Mouse (Mus musculus) liver, embryonic 16.5 days (tissue): ENCODE data around the gene Rita1. TPM values are rescaled to one million over a fixed set of nuclear protein-coding genes. Genes with fewer than 3 reads are reported as not detected.
A peak's percentile ranks its signal among the peaks of the same experiment; 100 is the strongest.

ENCODE experiments used
- ATAC-seq: fragments of 200-750 bp; cut with Nextera tagmentation; 2 replicates; pipeline ENCODE4 v1.8.0; 2017; ENCODE audit warnings: low read depth, mild to moderate bottlenecking, moderate number of reproducible peaks, moderate library complexity
- H3K27ac ChIP-seq: fragments of 300-500 bp; sonication (generic); 2 replicates; pipeline ENCODE4 v1.5.1; 2014; ENCODE audit warnings: mild to moderate bottlenecking, low read length
- H3K27me3 ChIP-seq: fragments of 300-500 bp; sonication (generic); 2 replicates; pipeline ENCODE4 v1.6.1; 2014; ENCODE audit warnings: low read depth, low read length, mixed read lengths; ENCODE audit not compliant: control insufficient read depth, insufficient read depth
- H3K36me3 ChIP-seq: fragments of 300-500 bp; sonication (generic); 2 replicates; pipeline ENCODE4 v1.6.1; 2014; ENCODE audit warnings: mild to moderate bottlenecking; ENCODE audit not compliant: control insufficient read depth, insufficient read depth
- H3K4me1 ChIP-seq: fragments of 300-500 bp; sonication (generic); 2 replicates; pipeline ENCODE4 v1.6.1; 2014; ENCODE audit warnings: low read depth, low read length, mixed read lengths; ENCODE audit not compliant: control insufficient read depth
- H3K4me2 ChIP-seq: fragments of 300-500 bp; sonication (generic); 2 replicates; pipeline ENCODE4 v1.6.1; 2014; ENCODE audit warnings: low read depth, low read length, mixed read lengths
- H3K4me3 ChIP-seq: fragments of 300-500 bp; sonication (generic); 2 replicates; pipeline ENCODE4 v1.5.1; 2014; ENCODE audit warnings: low read depth, mild to moderate bottlenecking, low read length
- H3K9ac ChIP-seq: fragments of 300-500 bp; sonication (generic); 2 replicates; pipeline ENCODE4 v1.6.1; 2014; ENCODE audit warnings: low read depth, low read length
- H3K9me3 ChIP-seq: fragments of 300-500 bp; sonication (generic); replicated peaks from 2 replicates; pipeline ENCODE4 v1.6.1; 2016; ENCODE audit warnings: low read length; ENCODE audit not compliant: control insufficient read depth
- WGBS: fragments of 180-500 bp; shearing (Covaris S2); extraction: QIAGEN DNeasy Blood & Tissue Kit; methylation state at CpG from one replicate; pipeline ENCODE4 v1.1.7; 2014; ENCODE audit not compliant: insufficient replicate concordance; 5-methylcytosine and 5-hydroxymethylcytosine counted together
- polyA plus RNA-seq: library from polyadenylated mRNA; unstranded; fragments of >200 nt; fragmentation: Nextera tagmentation; extraction: Ambion mirVana; gene quantifications from 2 replicates; pipeline ENCODE4 v1.2.1, GENCODE M21; 2015

Rita1 gene
- polyA plus RNA-seq, 1 experiment from 2014 or later, result 3.7 TPM

- Histone ChIP-seq H3K4me2 (peak overlapping the region; percentile 56), H3K27ac (peak overlapping the region; percentile 76), H3K4me3 (peak overlapping the region; percentile 40), H3K36me3 (peaks cover 30% of the 10 kb centered on the region), H3K4me1 (peaks cover 41% of the 10 kb centered on the region), H3K9me3 (no peaks in the 10 kb centered on the region), H3K9ac (peak overlapping the region; percentile 35; the same call in 1 of the 2 replicates), H3K27me3 (no peaks in the 10 kb centered on the region)
- ATAC-seq, result peak; percentile 53
- 10% methylated on average over 14 of the region's 14 CpGs for WGBS
These were observed 53.6 kb downstream of the Rita1 start for GRCm38 (mm10) chr5:120558762-120559161.

DNA sequence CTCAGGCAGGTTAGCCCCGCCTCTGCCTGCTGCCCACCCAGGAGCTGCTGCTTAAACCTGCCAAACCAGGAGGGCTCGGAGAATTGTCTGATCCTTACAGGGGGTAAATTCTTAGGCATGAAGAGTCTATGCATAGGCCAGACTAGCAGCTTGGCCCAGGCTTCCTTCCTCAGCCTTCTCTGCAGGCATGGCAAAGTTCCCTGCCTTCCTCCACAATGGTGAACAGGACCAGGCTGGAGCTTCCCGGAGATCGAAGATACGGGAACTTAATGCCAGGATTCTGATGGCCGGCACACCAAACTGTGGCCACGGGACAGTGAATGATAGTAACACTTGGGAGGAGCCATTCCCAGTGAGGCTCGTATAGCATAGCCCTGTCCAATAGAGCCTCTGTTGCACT lies 54.3 kb downstream of the Rita1 start:
- Histone ChIP-seq H3K27me3 (no peaks in the 10 kb centered on the region), H3K9ac (no peak overlapping the region), H3K36me3 (peaks cover 37% of the 10 kb centered on the region), H3K9me3 (no peaks in the 10 kb centered on the region), H3K27ac (no peak overlapping the region; the same call in 1 of the 2 replicates), H3K4me3 (no peak overlapping the region; the same call in 1 of the 2 replicates), H3K4me1 (peaks cover 34% of the 10 kb centered on the region), H3K4me2 (peak overlapping the region; percentile 56)
- ATAC-seq, result no peak
- WGBS, result 74% methylated on average over 8 of the region's 8 CpGs

DNA sequence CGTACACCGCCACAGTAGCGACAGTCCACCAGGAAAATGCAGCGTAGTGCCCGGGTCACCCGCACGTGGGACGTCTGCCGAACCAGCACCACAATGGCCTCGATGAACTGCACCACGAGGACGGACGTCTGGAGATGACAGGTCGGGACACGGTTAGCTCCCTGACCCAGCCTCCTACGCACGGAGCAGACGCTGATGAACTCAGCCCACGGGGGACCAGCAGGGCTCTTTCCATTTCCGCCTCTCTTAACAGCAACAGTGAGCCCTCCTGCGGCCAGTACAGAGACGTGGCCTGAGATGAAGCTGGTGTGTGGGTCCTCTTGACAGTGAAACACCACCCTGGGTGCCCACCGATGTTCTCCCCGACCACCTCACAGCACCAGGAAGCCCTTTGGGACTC lies 56.5 kb downstream of the Rita1 start:
- ATAC-seq, result no peak
- no peaks in the 10 kb centered on the region for H3K27me3 ChIP-seq
- no peaks in the 10 kb centered on the region for H3K9me3 ChIP-seq
- H3K4me2 ChIP-seq, result no peak overlapping the region
- H3K27ac ChIP-seq, result no peak overlapping the region
- no peak overlapping the region for H3K4me3 ChIP-seq
- WGBS, result 88% methylated on average over 24 of the region's 24 CpGs
- no peak overlapping the region for H3K9ac ChIP-seq
- peaks cover 53% of the 10 kb centered on the region for H3K36me3 ChIP-seq
- peaks cover 21% of the 10 kb centered on the region for H3K4me1 ChIP-seq

- Histone ChIP-seq H3K9me3 (no peaks in the 10 kb centered on the region), H3K4me3 (no peak overlapping the region), H3K4me1 (no peaks in the 10 kb centered on the region), H3K27me3 (no peaks in the 10 kb centered on the region), H3K27ac (no peak overlapping the region), H3K36me3 (peaks cover 46% of the 10 kb centered on the region), H3K4me2 (no peak overlapping the region), H3K9ac (no peak overlapping the region)
- ATAC-seq, result no peak
- WGBS, result 86% methylated on average over 5 of the region's 5 CpGs
These were observed 61.7 kb downstream of the Rita1 start for GRCm38 (mm10) chr5:120550673-120551072.

DNA sequence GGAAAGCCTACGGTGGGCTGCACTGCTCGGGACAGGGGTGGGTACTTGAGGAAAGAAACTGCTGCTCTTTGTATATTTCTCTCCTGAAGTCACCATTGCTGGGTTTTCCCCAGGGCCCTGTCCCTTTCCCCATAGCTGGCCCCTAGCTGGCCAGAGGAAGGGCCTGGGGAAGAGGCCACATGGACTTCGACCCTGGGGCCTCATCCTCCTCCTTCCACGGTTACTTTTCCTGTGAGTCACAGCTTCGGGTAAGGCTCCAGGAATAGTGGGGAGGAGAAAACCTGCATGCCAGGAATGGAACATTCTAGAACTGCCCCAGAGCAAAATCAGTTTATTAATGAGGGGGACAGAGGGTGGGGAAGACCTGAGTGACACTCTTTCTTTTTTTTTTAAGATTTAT lies 62.3 kb downstream of the Rita1 start:
- Histone ChIP-seq H3K4me1 (no peaks in the 10 kb centered on the region), H3K36me3 (peaks cover 42% of the 10 kb centered on the region), H3K27me3 (no peaks in the 10 kb centered on the region), H3K9me3 (no peaks in the 10 kb centered on the region), H3K9ac (no peak overlapping the region), H3K4me2 (no peak overlapping the region), H3K27ac (no peak overlapping the region), H3K4me3 (no peak overlapping the region)
- 66% methylated on average over 5 of the region's 5 CpGs for WGBS
- ATAC-seq, result no peak

- H3K9ac ChIP-seq, result no peak overlapping the region
- no peaks in the 10 kb centered on the region for H3K9me3 ChIP-seq
- H3K27me3 ChIP-seq, result no peaks in the 10 kb centered on the region
- H3K36me3 ChIP-seq, result peaks cover 35% of the 10 kb centered on the region
- H3K4me2 ChIP-seq, result no peak overlapping the region
- H3K4me1 ChIP-seq, result no peaks in the 10 kb centered on the region
- 79% methylated on average over 11 of the region's 11 CpGs for WGBS
- 0 out of 2 replicates have a peak, but pooled peaks have one; percentile 7 for ATAC-seq
- H3K4me3 ChIP-seq, result no peak overlapping the region
- no peak overlapping the region for H3K27ac ChIP-seq
These were observed 64.0 kb downstream of the Rita1 start for GRCm38 (mm10) chr5:120548236-120548850.

Other genes starting within 250 kb of the Rita1 start
- not detected in 2 replicates for gene Lhx5, start 180.9 kb downstream of the Rita1 start, polyA plus RNA-seq
- 6.5 and 8.2 TPM in 2 replicates for gene Sdsl, start 139.8 kb downstream of the Rita1 start, polyA plus RNA-seq
- 3.2 and 4.3 TPM in 2 replicates for gene Sds, start 136.1 kb downstream of the Rita1 start, polyA plus RNA-seq
- gene Plbd2, start 109.0 kb downstream of the Rita1 start, polyA plus RNA-seq, result 16.7 and 19.0 TPM in 2 replicates
- gene Slc8b1, start 101.4 kb downstream of the Rita1 start, polyA plus RNA-seq, result 9.2 TPM in 2 replicates
- 21.5 and 24.2 TPM in 2 replicates for gene Tpcn1, start 23.9 kb downstream of the Rita1 start, polyA plus RNA-seq
- gene Iqcd, start 23.6 kb downstream of the Rita1 start, polyA plus RNA-seq, result 1.2 TPM in 2 replicates
- gene Ddx54, start 150 bp upstream of the Rita1 start, polyA plus RNA-seq, result 14.7 and 16.1 TPM in 2 replicates
- not detected in 2 replicates for gene Cfap73, start 21.6 kb upstream of the Rita1 start, polyA plus RNA-seq
- gene Rasal1, start 36.2 kb upstream of the Rita1 start, polyA plus RNA-seq, result 0.11 and 0.15 TPM in 2 replicates
- gene Dtx1, start 99.3 kb upstream of the Rita1 start, polyA plus RNA-seq, result 0.07 TPM in 1 of 2 replicates, not detected in the other
- gene Oas2, start 137.3 kb upstream of the Rita1 start, polyA plus RNA-seq, result 0.56 and 0.66 TPM in 2 replicates
- gene Oas3, start 165.1 kb upstream of the Rita1 start, polyA plus RNA-seq, result 0.30 and 0.68 TPM in 2 replicates
- 0.12 and 0.15 TPM in 2 replicates for gene Oas1e, start 182.9 kb upstream of the Rita1 start, polyA plus RNA-seq
- gene Oas1c, start 199.9 kb upstream of the Rita1 start, polyA plus RNA-seq, result 0.12 and 0.20 TPM in 2 replicates
- not detected in 2 replicates for gene Oas1f, start 234.8 kb upstream of the Rita1 start, polyA plus RNA-seq
- not detected in 2 replicates for gene Oas1h, start 248.8 kb upstream of the Rita1 start, polyA plus RNA-seq